Comparison of ENCODE assay signal across 8 mouse cellular contexts in genomic region chr11:120228116-120228890, GRCm38 (mm10). TPM values are rescaled to one million over a fixed set of nuclear protein-coding genes. Genes with fewer than 3 reads are reported as not detected.
A peak's percentile ranks its signal among the peaks of the same experiment; 100 is the strongest.
DNase-seq lines count a peak whose midpoint lies in the region; ATAC-seq and TF ChIP-seq lines count a peak whose summit lies in the region.

No protein-coding gene starts in this region.

- peak; percentile 24 for DNase-seq in lung, adult 2 months
- no peak for DNase-seq in lung, postnatal 25 days (ENCODE audit: low spot score)
- DNase-seq in kidney, adult 2 months, result peak; percentile 67
- DNase-seq in neural tube, embryonic 11.5 days (ENCODE audit: low spot score), result no peak
- DNase-seq in thymus, postnatal 14 days, result no peak
- DNase-seq in spleen, postnatal 14 days (ENCODE audit: low spot score in 2 of 2), result no peak
- DNase-seq in thymus, postnatal 36 days, result no peak

- no peaks in the 10 kb centered on the region for H3K9me3 ChIP-seq in forebrain, embryonic 15.5 days
- no peaks in the 10 kb centered on the region for H3K9me3 ChIP-seq in neural tube, embryonic 11.5 days (ENCODE audit: control insufficient read depth, low read length)

- peak overlapping the region; percentile 76 for H3K4me2 ChIP-seq in forebrain, embryonic 15.5 days (replicated peaks)
- peak overlapping the region; percentile 98 for H3K4me2 ChIP-seq in neural tube, embryonic 11.5 days (ENCODE audit: low read depth)

- H3K36me3 ChIP-seq in forebrain, embryonic 15.5 days, result no peaks in the 10 kb centered on the region
- no peaks in the 10 kb centered on the region for H3K36me3 ChIP-seq in kidney, adult 2 months (ENCODE audit: control insufficient read depth, insufficient read depth, low read length)
- H3K36me3 ChIP-seq in neural tube, embryonic 11.5 days (ENCODE audit: control insufficient read depth, insufficient read depth, low read length), result no peaks in the 10 kb centered on the region

- no peak for ATAC-seq in forebrain, embryonic 15.5 days (replicated peaks)
- ATAC-seq in neural tube, embryonic 11.5 days (ENCODE audit: insufficient read depth, low FRiP score, low TSS enrichment), result no peak

- H3K4me3 ChIP-seq in lung, adult 2 months (replicated peaks; ENCODE audit: extremely low read depth, low read depth, low read length), result no peak overlapping the region
- H3K4me3 ChIP-seq in forebrain, embryonic 15.5 days, result peak overlapping the region; percentile 91
- H3K4me3 ChIP-seq in kidney, adult 2 months (ENCODE audit: insufficient read depth, low read depth, low read length), result no peak overlapping the region
- peak overlapping the region; percentile 97 for H3K4me3 ChIP-seq in neural tube, embryonic 11.5 days (ENCODE audit: low read depth, low read length)

- peaks cover 14% of the 10 kb centered on the region for H3K4me1 ChIP-seq in lung, adult 2 months (ENCODE audit: control insufficient read depth, insufficient read depth, low read length)
- peaks cover 76% of the 10 kb centered on the region for H3K4me1 ChIP-seq in forebrain, embryonic 15.5 days
- peaks cover 34% of the 10 kb centered on the region for H3K4me1 ChIP-seq in kidney, adult 2 months (ENCODE audit: control insufficient read depth, insufficient read depth, low read length)
- peaks cover 70% of the 10 kb centered on the region for H3K4me1 ChIP-seq in neural tube, embryonic 11.5 days (ENCODE audit: control insufficient read depth, insufficient read depth, low read length)

- no peak for TF ChIP-seq CTCF in lung, adult 2 months (IDR thresholded peaks at IDR 0.05; ENCODE audit: insufficient read depth, low read length)
- TF ChIP-seq CTCF in kidney, adult 2 months (conservative IDR thresholded peaks at IDR 0.05; ENCODE audit: insufficient read depth, insufficient read length, low read depth, low read length), result no peak

- peak overlapping the region; percentile 98 for H3K27ac ChIP-seq in forebrain, embryonic 15.5 days (replicated peaks)
- no peak overlapping the region for H3K27ac ChIP-seq in kidney, adult 2 months (ENCODE audit: insufficient read depth, low read depth, low read length)
- peak overlapping the region; percentile 62 for H3K27ac ChIP-seq in neural tube, embryonic 11.5 days (ENCODE audit: low read depth, low read length)

- H3K9ac ChIP-seq in forebrain, embryonic 15.5 days (replicated peaks), result no peak overlapping the region
- H3K9ac ChIP-seq in neural tube, embryonic 11.5 days (ENCODE audit: low read length), result peak overlapping the region; percentile 100

- WGBS in lung, adult 2 months, result 67% methylated on average over 9 of the region's 9 CpGs
- 45% methylated on average over 9 of the region's 9 CpGs for WGBS in forebrain, embryonic 15.5 days
- WGBS in kidney, adult 2 months, result 66% methylated on average over 9 of the region's 9 CpGs
- WGBS in neural tube, embryonic 11.5 days, result 40% methylated on average over 9 of the region's 9 CpGs

- no peaks in the 10 kb centered on the region for H3K27me3 ChIP-seq in forebrain, embryonic 15.5 days
- H3K27me3 ChIP-seq in kidney, adult 2 months (replicated peaks; ENCODE audit: control insufficient read depth, insufficient read depth, low read length), result no peaks in the 10 kb centered on the region
- H3K27me3 ChIP-seq in neural tube, embryonic 11.5 days (ENCODE audit: control insufficient read depth, insufficient read depth, low read length), result no peaks in the 10 kb centered on the region

- no peak for TF ChIP-seq POLR2A in lung, adult 2 months (IDR thresholded peaks at IDR 0.05; ENCODE audit: borderline replicate concordance, extremely low read depth, low read depth, low read length)
- TF ChIP-seq POLR2A in kidney, adult 2 months (IDR thresholded peaks at IDR 0.05; ENCODE audit: low read depth, low read length), result no peak

RNA-seq across cellular contexts. Expression of gene Bahcc1, which starts 4.4 kb away (rescaled TPM):
- polyA plus RNA-seq in lung, adult 2 months (2012; rRNA removed), result 10.8 and 12.4 TPM in 2 replicates
- polyA plus RNA-seq in forebrain, embryonic 15.5 days (2015; fragmentation: Nextera tagmentation; extraction: Ambion mirVana), result 15.4 and 16.1 TPM in 2 replicates
- 8.0 and 9.2 TPM in 2 replicates for polyA plus RNA-seq in kidney, adult 2 months (2012; rRNA removed)
- polyA plus RNA-seq in neural tube, embryonic 11.5 days (2014; fragmentation: Nextera tagmentation; extraction: Ambion mirVana), result 19.7 and 22.7 TPM in 2 replicates

Comparison
In these comparisons a context has a peak if more than half of its experiments do, and no peak if none do; other contexts are left out.
1. DNase-seq: peak in lung, adult 2 months (single experiment) and kidney, adult 2 months (single experiment); none in lung, postnatal 25 days (single experiment), neural tube, embryonic 11.5 days (single experiment), thymus, postnatal 14 days (single experiment), spleen, postnatal 14 days (0 of 2) and thymus, postnatal 36 days (0 of 2).
2. H3K4me3 ChIP-seq: peak in forebrain, embryonic 15.5 days (single experiment) and neural tube, embryonic 11.5 days (single experiment); none in lung, adult 2 months (single experiment) and kidney, adult 2 months (single experiment).